Mouse (Mus musculus) midbrain, embryonic 16.5 days (tissue): Measurements from ENCODE around the gene Actl6b. TPM values are rescaled to one million over a fixed set of nuclear protein-coding genes. Genes with fewer than 3 reads are reported as not detected.
A peak's percentile ranks its signal among the peaks of the same experiment; 100 is the strongest.

Source experiments
- ATAC-seq: fragments of 200-750 bp; cut with Nextera tagmentation; 2 replicates; pipeline ENCODE4 v1.8.0; 2017; ENCODE audit warnings: moderate TSS enrichment
- H3K27ac ChIP-seq: fragments of 300-500 bp; sonication (generic); 2 replicates; pipeline ENCODE4 v1.5.1; 2014; ENCODE audit warnings: mild to moderate bottlenecking, low read length, mixed read lengths
- H3K27me3 ChIP-seq: fragments of 300-500 bp; sonication (generic); 2 replicates; pipeline ENCODE4 v1.6.1; 2014; ENCODE audit warnings: low read depth, low read length, mixed read lengths; ENCODE audit not compliant: control insufficient read depth, insufficient read depth
- H3K36me3 ChIP-seq: fragments of 300-500 bp; sonication (generic); 2 replicates; pipeline ENCODE4 v1.6.1; 2014; ENCODE audit warnings: mild to moderate bottlenecking, low read length, moderate library complexity, mixed read lengths; ENCODE audit not compliant: control insufficient read depth, insufficient read depth
- H3K4me1 ChIP-seq: fragments of 300-500 bp; sonication (generic); 2 replicates; pipeline ENCODE4 v1.6.1; 2014; ENCODE audit warnings: mild to moderate bottlenecking, low read length, mixed read lengths; ENCODE audit not compliant: control insufficient read depth, insufficient read depth
- H3K4me2 ChIP-seq: fragments of 300-500 bp; sonication (generic); 2 replicates; pipeline ENCODE4 v1.6.1; 2014; ENCODE audit warnings: mild to moderate bottlenecking, low read length, mixed read lengths
- H3K4me3 ChIP-seq: fragments of 300-500 bp; sonication (generic); 2 replicates; pipeline ENCODE4 v1.5.1; 2014; ENCODE audit warnings: low read depth, mild to moderate bottlenecking, low read length, moderate library complexity, mixed read lengths
- H3K9ac ChIP-seq: fragments of 300-500 bp; sonication (generic); 2 replicates; pipeline ENCODE4 v1.6.1; 2014; ENCODE audit warnings: low read depth, low read length, mixed read lengths
- H3K9me3 ChIP-seq: fragments of 300-500 bp; sonication (generic); replicated peaks from 2 replicates; pipeline ENCODE4 v1.6.1; 2014; ENCODE audit warnings: mild to moderate bottlenecking, low read length, mixed read lengths; ENCODE audit not compliant: control insufficient read depth, poor library complexity, severe bottlenecking
- WGBS: fragments of 180-500 bp; shearing (Covaris S2); extraction: QIAGEN DNeasy Blood & Tissue Kit; methylation state at CpG from one replicate; pipeline ENCODE4 v1.1.7; 2014; 5-methylcytosine and 5-hydroxymethylcytosine counted together
- polyA plus RNA-seq: library from polyadenylated mRNA; unstranded; fragments of >200 nt; fragmentation: Nextera tagmentation; extraction: Ambion mirVana; gene quantifications from 2 replicates; pipeline ENCODE4 v1.2.1, GENCODE M21; 2015

The Actl6b gene
- polyA plus RNA-seq, 1 experiment from 2014 or later: 326 TPM

GRCm38 (mm10) chr5:137582702-137583101 is 29.4 kb downstream of the Actl6b start:
- H3K27ac ChIP-seq: peak overlapping the region; percentile 87; the same call in 1 of the 2 replicates
- peaks cover 6% of the 10 kb centered on the region; the same call in 1 of the 2 replicates for H3K4me1 ChIP-seq
- H3K27me3 ChIP-seq: no peaks in the 10 kb centered on the region
- H3K9me3 ChIP-seq: no peaks in the 10 kb centered on the region
- no peaks in the 10 kb centered on the region for H3K36me3 ChIP-seq
- H3K9ac ChIP-seq: peak overlapping the region; percentile 67
- no peak for ATAC-seq
- 39% methylated on average over 8 of the region's 8 CpGs for WGBS
- peak overlapping the region; percentile 63 for H3K4me2 ChIP-seq
- H3K4me3 ChIP-seq: peak overlapping the region; percentile 38

GRCm38 (mm10) chr5:137583670-137584169 is 30.4 kb downstream of the Actl6b start:
- peak; percentile 91 for ATAC-seq
- peak overlapping the region; percentile 87 for H3K27ac ChIP-seq
- peak overlapping the region; percentile 38 for H3K4me3 ChIP-seq
- no peaks in the 10 kb centered on the region for H3K9me3 ChIP-seq
- no peaks in the 10 kb centered on the region for H3K36me3 ChIP-seq
- 19% methylated on average over 27 of the region's 27 CpGs for WGBS
- H3K9ac ChIP-seq: peak overlapping the region; percentile 67
- no peaks in the 10 kb centered on the region for H3K27me3 ChIP-seq
- peaks cover 6% of the 10 kb centered on the region; the same call in 1 of the 2 replicates for H3K4me1 ChIP-seq
- peak overlapping the region; percentile 63 for H3K4me2 ChIP-seq

GRCm38 (mm10) chr5:137584976-137585375 is 31.7 kb downstream of the Actl6b start:
- no peak overlapping the region for H3K4me2 ChIP-seq
- no peaks in the 10 kb centered on the region for H3K9me3 ChIP-seq
- no peaks in the 10 kb centered on the region for H3K27me3 ChIP-seq
- H3K9ac ChIP-seq: no peak overlapping the region
- no peak overlapping the region for H3K27ac ChIP-seq
- ATAC-seq: no peak
- 33% methylated on average over 8 of the region's 8 CpGs for WGBS
- H3K4me3 ChIP-seq: no peak overlapping the region
- no peaks in the 10 kb centered on the region for H3K36me3 ChIP-seq
- H3K4me1 ChIP-seq: peaks cover 6% of the 10 kb centered on the region; the same call in 1 of the 2 replicates

- Histone ChIP-seq H3K4me1 (no peaks in the 10 kb centered on the region), H3K9ac (no peak overlapping the region), H3K27ac (no peak overlapping the region), H3K27me3 (no peaks in the 10 kb centered on the region), H3K4me3 (no peak overlapping the region), H3K4me2 (no peak overlapping the region), H3K36me3 (no peaks in the 10 kb centered on the region), H3K9me3 (no peaks in the 10 kb centered on the region)
- 85% methylated on average over 5 of the region's 5 CpGs for WGBS
- no peak for ATAC-seq
Observed at GRCm38 (mm10) chr5:137590507-137590906, 37.2 kb downstream of the Actl6b start.

- no peak overlapping the region for H3K4me2 ChIP-seq
- ATAC-seq: no peak
- WGBS: 63% methylated on average over 7 of the region's 7 CpGs
- H3K4me3 ChIP-seq: no peak overlapping the region
- no peak overlapping the region for H3K27ac ChIP-seq
- H3K4me1 ChIP-seq: peaks cover 12% of the 10 kb centered on the region
- H3K9ac ChIP-seq: no peak overlapping the region
- H3K27me3 ChIP-seq: no peaks in the 10 kb centered on the region
- peaks cover 3% of the 10 kb centered on the region; the same call in 1 of the 2 replicates for H3K36me3 ChIP-seq
- H3K9me3 ChIP-seq: no peaks in the 10 kb centered on the region
Observed at GRCm38 (mm10) chr5:137595921-137596320, 42.6 kb downstream of the Actl6b start.

GRCm38 (mm10) chr5:137596601-137597261 is 43.4 kb downstream of the Actl6b start:
- ATAC-seq: no peak
- no peak overlapping the region for H3K4me3 ChIP-seq
- 33% methylated on average over 29 of the region's 30 CpGs for WGBS
- H3K27me3 ChIP-seq: no peaks in the 10 kb centered on the region
- H3K4me2 ChIP-seq: peak overlapping the region; percentile 12; the same call in 1 of the 2 replicates
- no peak overlapping the region for H3K27ac ChIP-seq
- peaks cover 3% of the 10 kb centered on the region; the same call in 1 of the 2 replicates for H3K36me3 ChIP-seq
- no peaks in the 10 kb centered on the region for H3K9me3 ChIP-seq
- peaks cover 12% of the 10 kb centered on the region for H3K4me1 ChIP-seq
- H3K9ac ChIP-seq: no peak overlapping the region

GRCm38 (mm10) chr5:137597625-137598024 is 44.3 kb downstream of the Actl6b start:
- Histone ChIP-seq H3K4me2 (no peak overlapping the region), H3K4me1 (peaks cover 12% of the 10 kb centered on the region), H3K36me3 (peaks cover 3% of the 10 kb centered on the region; the same call in 1 of the 2 replicates), H3K9ac (no peak overlapping the region), H3K9me3 (no peaks in the 10 kb centered on the region), H3K27ac (no peak overlapping the region), H3K4me3 (no peak overlapping the region), H3K27me3 (no peaks in the 10 kb centered on the region)
- ATAC-seq: no peak
- WGBS: 94% methylated on average over 6 of the region's 6 CpGs

GRCm38 (mm10) chr5:137598100-137598826 is 44.9 kb downstream of the Actl6b start:
- no peak overlapping the region for H3K9ac ChIP-seq
- H3K4me2 ChIP-seq: no peak overlapping the region
- no peak overlapping the region for H3K27ac ChIP-seq
- H3K4me3 ChIP-seq: no peak overlapping the region
- H3K9me3 ChIP-seq: no peaks in the 10 kb centered on the region
- peaks cover 3% of the 10 kb centered on the region; the same call in 1 of the 2 replicates for H3K36me3 ChIP-seq
- H3K4me1 ChIP-seq: peaks cover 12% of the 10 kb centered on the region
- no peak for ATAC-seq
- H3K27me3 ChIP-seq: no peaks in the 10 kb centered on the region
- 88% methylated on average over 2 of the region's 2 CpGs for WGBS

GRCm38 (mm10) chr5:137599600-137599999 is 46.3 kb downstream of the Actl6b start:
- peak overlapping the region; percentile 85 for H3K4me3 ChIP-seq
- peak overlapping the region; percentile 99 for H3K4me2 ChIP-seq
- ATAC-seq: no peak
- peaks cover 3% of the 10 kb centered on the region; the same call in 1 of the 2 replicates for H3K36me3 ChIP-seq
- WGBS: 41% methylated on average over 9 of the region's 9 CpGs
- H3K27ac ChIP-seq: no peak overlapping the region
- no peaks in the 10 kb centered on the region for H3K9me3 ChIP-seq
- no peaks in the 10 kb centered on the region for H3K27me3 ChIP-seq
- peaks cover 12% of the 10 kb centered on the region for H3K4me1 ChIP-seq
- H3K9ac ChIP-seq: peak overlapping the region; percentile 98
